Mouse (Mus musculus) forebrain, postnatal 0 days (tissue): ENCODE measurements around the gene Bicd2. TPM values are rescaled to one million over a fixed set of nuclear protein-coding genes. Genes with fewer than 3 reads are reported as not detected.

ENCODE experiments used
- ATAC-seq: fragments of 200-750 bp; cut with Nextera tagmentation; 2 replicates; pipeline ENCODE4 v1.8.0; 2017; ENCODE audit warnings: mild to moderate bottlenecking, moderate library complexity
- DNase-seq: peaks from one replicate; pipeline ENCODE4 v3.0.0-alpha.2; 2015
- H3K27ac ChIP-seq: fragments of 300-500 bp; sonication (generic); 2 replicates; pipeline ENCODE4 v1.5.1; 2014; ENCODE audit warnings: low read depth, mild to moderate bottlenecking, antibody characterized with exemption, low read length, moderate library complexity, mixed read lengths
- H3K27me3 ChIP-seq: fragments of 300-500 bp; sonication (generic); 2 replicates; pipeline ENCODE4 v1.6.1; 2014; ENCODE audit warnings: mild to moderate bottlenecking, low read length, mixed read lengths; ENCODE audit not compliant: insufficient read depth
- H3K36me3 ChIP-seq: fragments of 300-500 bp; sonication (generic); 2 replicates; pipeline ENCODE4 v1.6.1; 2014; ENCODE audit warnings: mild to moderate bottlenecking, moderate library complexity; ENCODE audit not compliant: insufficient read depth
- H3K4me1 ChIP-seq: fragments of 300-500 bp; sonication (generic); 2 replicates; pipeline ENCODE4 v1.6.1; 2014; ENCODE audit warnings: antibody characterized with exemption; ENCODE audit not compliant: insufficient read depth
- H3K4me2 ChIP-seq: fragments of 300-500 bp; sonication (generic); 2 replicates; pipeline ENCODE4 v1.6.1; 2014; ENCODE audit warnings: low read depth, mild to moderate bottlenecking, moderate library complexity
- H3K4me3 ChIP-seq: fragments of 300-500 bp; sonication (generic); 2 replicates; pipeline ENCODE4 v1.5.1; 2014; ENCODE audit warnings: low read depth, low read length, mixed read lengths
- H3K9ac ChIP-seq: fragments of 300-500 bp; sonication (generic); 2 replicates; pipeline ENCODE4 v1.6.1; 2014; ENCODE audit warnings: mild to moderate bottlenecking
- H3K9me3 ChIP-seq: fragments of 300-500 bp; sonication (generic); 2 replicates; pipeline ENCODE4 v1.6.1; 2016; ENCODE audit warnings: low read length
- CTCF ChIP-seq: sonication (generic); IDR thresholded peaks from 2 replicates; pipeline ENCODE4 v1.5.1; 2016; ENCODE audit warnings: antibody characterized with exemption, control low read depth, low read depth
- WGBS: fragments of 180-500 bp; shearing (Covaris S2); extraction: QIAGEN DNeasy Blood & Tissue Kit; methylation state at CpG from one replicate; pipeline ENCODE4 v1.1.7; 2014; 5-methylcytosine and 5-hydroxymethylcytosine counted together
- polyA plus RNA-seq: library from polyadenylated mRNA; unstranded; fragments of >200 nt; fragmentation: Nextera tagmentation; extraction: Ambion mirVana; gene quantifications from 2 replicates; pipeline ENCODE4 v1.2.1, GENCODE M21; 2015
- total RNA-seq: library from RNA; depleted of rRNA; stranded (reverse); fragments of >200 nt; gene quantifications from 2 replicates; pipeline ENCODE4 v1.2.3, GENCODE M21; 2014

Gene Bicd2
- total and polyA plus RNA-seq, 2 experiments from 2014 or later, result 23.7 to 50.9 TPM

DNA sequence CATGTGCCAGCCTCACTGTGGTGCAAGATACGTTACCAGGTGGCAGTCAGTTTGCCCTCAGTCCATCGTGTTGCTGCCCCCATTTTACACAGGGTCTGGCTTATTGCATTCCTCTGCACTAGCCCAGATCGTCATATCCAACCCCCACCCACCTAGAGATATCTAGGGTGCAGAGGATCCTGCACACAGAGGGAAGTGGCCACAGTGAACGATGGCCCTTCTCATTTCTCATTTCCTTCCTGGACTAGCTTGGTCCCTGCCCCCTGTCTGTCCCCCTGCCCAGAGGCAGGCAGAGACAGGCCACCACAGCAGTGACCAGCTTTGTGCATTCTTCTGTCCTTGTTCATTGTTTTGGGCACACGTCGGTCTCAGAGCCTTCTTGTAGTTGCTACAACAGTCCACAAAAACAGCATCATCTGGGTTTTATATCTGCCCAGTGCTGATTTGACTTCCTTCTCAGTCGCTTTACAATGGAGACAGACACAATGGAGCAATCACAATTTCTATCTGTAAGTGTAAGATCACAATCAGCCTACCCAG lies 34.5 kb upstream of the Bicd2 start:
- no peak for ATAC-seq
- TF ChIP-seq CTCF, result no peak
- 73% methylated on average over 7 of the region's 7 CpGs for WGBS
- Histone ChIP-seq H3K4me3 (no peak overlapping the region), H3K27ac (no peak overlapping the region), H3K36me3 (no peaks in the 10 kb centered on the region; the same call in 1 of the 2 replicates), H3K4me2 (no peak overlapping the region), H3K9ac (no peak overlapping the region), H3K9me3 (no peaks in the 10 kb centered on the region), H3K27me3 (no peaks in the 10 kb centered on the region), H3K4me1 (no peaks in the 10 kb centered on the region)
- DNase-seq, result no peak

GRCm38 (mm10) chr13:49307311-49307969 lies 33.9 kb upstream of the Bicd2 start:
- Histone ChIP-seq H3K4me3 (no peak overlapping the region), H3K4me1 (no peaks in the 10 kb centered on the region), H3K36me3 (no peaks in the 10 kb centered on the region; the same call in 1 of the 2 replicates), H3K27me3 (no peaks in the 10 kb centered on the region), H3K27ac (no peak overlapping the region), H3K9me3 (no peaks in the 10 kb centered on the region), H3K9ac (no peak overlapping the region), H3K4me2 (no peak overlapping the region)
- TF ChIP-seq CTCF, result no peak
- ATAC-seq, result peak; percentile 48
- no peak for DNase-seq
- 47% methylated on average over 10 of the region's 10 CpGs for WGBS

DNA sequence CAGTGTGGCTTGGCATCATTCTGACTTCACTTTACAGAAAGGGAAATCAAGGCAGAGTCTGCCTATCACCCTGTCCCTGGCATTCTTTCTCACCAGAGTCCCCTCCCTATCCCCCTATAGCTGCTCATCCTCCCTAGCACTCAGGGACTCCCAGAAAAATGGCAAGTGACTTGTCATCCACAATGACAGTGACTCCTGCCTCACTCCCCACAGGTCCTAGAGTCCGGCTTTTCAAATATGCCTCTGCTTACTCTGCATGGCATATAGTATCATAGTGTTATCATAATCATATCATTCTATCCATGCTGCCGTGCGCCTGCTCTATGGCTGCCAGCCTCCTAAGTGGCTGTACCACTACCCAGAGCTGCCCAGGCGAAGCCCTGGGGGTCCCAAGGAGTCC lies 33.2 kb upstream of the Bicd2 start:
- no peak overlapping the region for H3K4me3 ChIP-seq
- TF ChIP-seq CTCF, result no peak
- WGBS, result 91% methylated on average over 4 of the region's 4 CpGs
- H3K4me2 ChIP-seq, result no peak overlapping the region
- H3K4me1 ChIP-seq, result no peaks in the 10 kb centered on the region
- H3K27ac ChIP-seq, result no peak overlapping the region
- no peak overlapping the region for H3K9ac ChIP-seq
- no peaks in the 10 kb centered on the region for H3K9me3 ChIP-seq
- H3K36me3 ChIP-seq, result no peaks in the 10 kb centered on the region; the same call in 1 of the 2 replicates
- no peaks in the 10 kb centered on the region for H3K27me3 ChIP-seq
- DNase-seq (no peak), ATAC-seq (no peak)

DNA sequence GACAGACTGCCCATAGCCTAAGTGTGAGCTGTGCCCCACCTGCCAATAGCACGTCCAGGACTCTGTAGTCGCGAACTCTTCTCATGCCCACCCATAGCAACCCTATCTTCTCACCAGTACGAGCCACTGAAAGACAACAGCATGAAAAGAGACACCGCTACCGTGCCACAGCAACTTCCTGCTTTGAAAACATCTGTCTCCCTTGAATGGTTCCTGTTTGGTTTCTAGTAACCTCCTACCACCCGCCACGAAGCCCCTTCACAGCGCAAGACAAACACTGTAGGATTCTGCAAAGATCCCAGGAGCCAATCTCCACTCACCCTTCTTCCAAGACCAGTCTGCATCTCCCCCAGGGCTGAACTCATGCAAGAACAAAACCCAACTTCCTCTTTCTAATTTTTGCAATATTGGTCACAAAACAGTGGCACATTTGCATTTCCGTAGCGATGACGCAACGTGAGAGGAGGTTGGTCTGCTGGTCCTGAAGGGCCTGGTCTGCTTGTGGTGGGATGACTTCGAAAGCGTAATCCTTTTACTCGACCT lies 32.5 kb upstream of the Bicd2 start:
- no peak overlapping the region for H3K4me2 ChIP-seq
- H3K36me3 ChIP-seq, result no peaks in the 10 kb centered on the region; the same call in 1 of the 2 replicates
- no peaks in the 10 kb centered on the region for H3K27me3 ChIP-seq
- H3K9me3 ChIP-seq, result no peaks in the 10 kb centered on the region
- no peak for DNase-seq
- no peaks in the 10 kb centered on the region for H3K4me1 ChIP-seq
- no peak for TF ChIP-seq CTCF
- H3K27ac ChIP-seq, result no peak overlapping the region
- WGBS, result 87% methylated on average over 16 of the region's 16 CpGs
- ATAC-seq, result no peak
- no peak overlapping the region for H3K4me3 ChIP-seq
- H3K9ac ChIP-seq, result no peak overlapping the region

DNA sequence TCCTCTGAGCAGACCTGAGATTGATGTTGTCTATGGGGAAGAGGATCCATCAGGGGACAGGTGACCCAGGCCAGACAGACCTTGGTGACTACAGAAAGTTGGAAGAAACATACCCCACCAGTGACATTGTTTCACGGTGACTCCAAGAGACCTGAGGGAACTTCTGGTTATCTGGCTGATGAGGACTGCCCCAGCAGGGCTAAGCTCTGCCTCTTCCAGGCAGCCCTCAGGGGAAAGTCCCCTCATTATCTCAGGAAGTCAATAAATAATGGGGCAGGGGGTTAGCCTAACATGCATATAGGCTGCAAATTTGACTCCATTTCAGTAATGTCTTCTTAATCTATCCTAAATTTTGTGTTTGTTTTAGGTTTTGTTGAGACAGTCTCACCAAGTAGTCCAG lies 31.9 kb upstream of the Bicd2 start:
- Histone ChIP-seq H3K4me3 (no peak overlapping the region), H3K27ac (no peak overlapping the region), H3K9me3 (no peaks in the 10 kb centered on the region), H3K36me3 (peaks cover under 1% of the 10 kb centered on the region; the same call in 1 of the 2 replicates), H3K4me2 (no peak overlapping the region), H3K27me3 (no peaks in the 10 kb centered on the region), H3K4me1 (no peaks in the 10 kb centered on the region), H3K9ac (no peak overlapping the region)
- 87% methylated on average over 1 of the region's 1 CpGs for WGBS
- no peak for ATAC-seq
- no peak for DNase-seq
- TF ChIP-seq CTCF, result no peak

DNA sequence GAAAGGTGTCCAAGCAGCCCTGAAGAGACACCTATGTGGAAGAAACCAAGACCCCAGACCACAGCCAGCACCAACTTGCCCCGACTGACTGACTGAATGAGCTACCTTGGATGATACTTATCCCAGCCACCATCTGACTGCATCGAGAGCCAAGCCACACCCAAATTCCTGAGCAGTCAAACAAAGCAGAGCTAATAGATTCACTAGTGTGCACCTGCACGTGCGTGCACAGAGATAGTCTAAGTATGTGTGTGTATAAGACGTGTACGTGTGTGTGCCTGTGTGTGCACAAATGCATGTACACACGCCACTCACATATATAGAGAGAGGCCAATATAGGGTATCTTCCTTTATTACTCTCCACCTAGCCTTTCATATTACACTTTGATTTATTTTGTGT lies 29.7 kb upstream of the Bicd2 start:
- DNase-seq (no peak), ATAC-seq (no peak)
- 86% methylated on average over 7 of the region's 7 CpGs for WGBS
- Histone ChIP-seq H3K4me3 (no peak overlapping the region), H3K4me2 (no peak overlapping the region), H3K36me3 (peaks cover 7% of the 10 kb centered on the region), H3K27ac (no peak overlapping the region), H3K9me3 (no peaks in the 10 kb centered on the region), H3K9ac (no peak overlapping the region), H3K27me3 (no peaks in the 10 kb centered on the region), H3K4me1 (no peaks in the 10 kb centered on the region; the same call in none of the 2 replicates)
- no peak for TF ChIP-seq CTCF

DNA sequence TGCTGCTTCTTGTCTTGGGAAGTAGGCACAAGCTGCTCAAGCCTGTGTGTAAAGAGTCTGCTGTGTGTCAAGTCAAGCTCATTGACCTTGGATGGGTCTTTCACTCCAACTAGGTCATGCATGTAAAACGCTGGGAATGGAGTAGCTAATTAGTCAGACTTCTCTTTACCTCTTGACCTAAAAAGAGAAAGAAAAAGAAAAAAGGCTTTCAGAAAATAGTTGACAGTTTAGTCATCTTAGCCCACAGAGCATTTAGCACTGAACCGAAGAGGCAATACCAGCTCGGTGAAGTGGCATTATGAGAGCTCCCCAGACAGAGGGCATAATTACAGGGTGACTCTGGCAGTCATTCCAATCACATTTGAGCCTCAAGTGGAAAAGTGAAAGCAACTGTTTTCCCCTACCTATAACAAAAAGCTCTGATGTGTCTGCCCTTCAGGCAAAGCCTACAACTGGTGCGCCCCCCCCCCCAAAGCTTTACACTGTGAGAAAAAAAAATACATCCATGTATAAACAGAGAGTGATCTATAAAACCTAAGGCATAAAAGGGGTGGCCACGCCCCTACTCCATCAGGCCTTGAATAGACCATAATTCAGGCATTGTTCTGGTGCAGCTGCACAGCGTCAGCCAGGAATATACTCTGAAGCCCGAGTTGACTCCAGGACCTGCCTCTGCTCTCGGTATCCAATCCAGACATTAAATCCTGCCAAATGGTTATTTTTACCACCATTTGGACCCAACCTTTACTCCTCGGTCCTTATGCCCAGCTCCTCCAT lies 24.8 kb upstream of the Bicd2 start:
- Histone ChIP-seq H3K4me2 (peak overlapping the region; percentile 64), H3K9ac (0 out of 2 replicates have a peak overlapping the region, but pooled peaks have one; percentile 22), H3K4me3 (no peak overlapping the region), H3K27ac (peak overlapping the region; percentile 54), H3K9me3 (no peaks in the 10 kb centered on the region), H3K4me1 (peaks cover 21% of the 10 kb centered on the region), H3K36me3 (peaks cover 7% of the 10 kb centered on the region), H3K27me3 (no peaks in the 10 kb centered on the region)
- DNase-seq, result peak; percentile 34
- ATAC-seq, result peak; percentile 39; the same call in 1 of the 2 replicates
- WGBS, result 11% methylated on average over 9 of the region's 9 CpGs
- no peak for TF ChIP-seq CTCF
